Mouse (Mus musculus): ENCODE measurements at regions not wholly inside any gene's neighbourhood (a gene's known extent, or its start where the extent isn't known, plus 50 kb on each side); places are given as distances from the start of the nearest gene placed in this dataset.

- TF ChIP-seq CTCF (IDR thresholded peaks at IDR 0.05; ENCODE audit: extremely low read depth, insufficient read depth, low read length) (no peak), POLR2A (IDR thresholded peaks at IDR 0.05; ENCODE audit: extremely low read depth, insufficient read depth, low read length) (no peak)
Measured at GRCm38 (mm10) chr12:77715979-77716378, 478.1 kb downstream of the Fut8 start.
